Mouse (Mus musculus) MEL (cell line): ENCODE measurements around the gene Trap1. TPM values are rescaled to one million over a fixed set of nuclear protein-coding genes. Genes with fewer than 3 reads are reported as not detected.

Source experiments
- DNase-seq: peaks from one replicate; pipeline ENCODE4 v3.0.0; 2011; ENCODE audit warnings: low read depth, low spot score
- H3K27ac ChIP-seq: 2 replicates; pipeline ENCODE4 v1.5.1; 2012; ENCODE audit warnings: low read depth, mild to moderate bottlenecking, control low read depth, low read length, moderate library complexity; ENCODE audit not compliant: control insufficient read depth
- H3K27me3 ChIP-seq, 2 experiments: fragments of 150-350 bp in 1 of 2; sonication (generic) in 1 of 2; 2 replicates each; pipeline ENCODE4 v1.6.1; 2012; ENCODE audit warnings: low read length in 2 of 2, mild to moderate bottlenecking in 2 of 2, improper control_type of control experiment in 1 of 2, moderate library complexity in 1 of 2; ENCODE audit not compliant: insufficient read depth in 2 of 2, control insufficient read depth in 1 of 2
- H3K36me3 ChIP-seq, 2 experiments: 2 replicates each; pipeline ENCODE4 v1.6.1; 2012 to 2014; ENCODE audit warnings: low read length in 2 of 2, improper control_type of control experiment in 1 of 2, inconsistent platforms in 1 of 2, mild to moderate bottlenecking in 1 of 2; ENCODE audit not compliant: insufficient read depth in 2 of 2, control insufficient read depth in 1 of 2
- H3K4me1 ChIP-seq, 2 experiments: fragments of 150-350 bp in 1 of 2; sonication (generic) in 1 of 2; 2 replicates each; pipeline ENCODE4 v1.6.1; 2012; ENCODE audit warnings: low read length in 2 of 2, improper control_type of control experiment in 1 of 2, mild to moderate bottlenecking in 1 of 2; ENCODE audit not compliant: insufficient read depth in 2 of 2, control insufficient read depth in 1 of 2
- H3K4me3 ChIP-seq, 2 experiments: fragments of 150-350 bp in 1 of 2; sonication (generic) in 1 of 2; 2 replicates each; pipeline ENCODE4 v1.5.1; 2012; ENCODE audit warnings: low read depth in 2 of 2, low read length in 2 of 2, mild to moderate bottlenecking in 2 of 2, moderate library complexity in 2 of 2, control low read depth in 1 of 2, improper control_type of control experiment in 1 of 2; ENCODE audit not compliant: control insufficient read depth in 1 of 2, insufficient read depth in 1 of 2
- H3K79me2 ChIP-seq: 2 replicates; pipeline ENCODE4 v1.6.1; 2012; ENCODE audit warnings: mild to moderate bottlenecking, low read length, moderate library complexity; ENCODE audit not compliant: control insufficient read depth, poor library complexity, insufficient read depth
- H3K9ac ChIP-seq: 2 replicates; pipeline ENCODE4 v1.6.1; 2012; ENCODE audit warnings: low read depth, mild to moderate bottlenecking, control low read depth, low read length, moderate library complexity; ENCODE audit not compliant: control insufficient read depth, poor library complexity, severe bottlenecking
- H3K9me3 ChIP-seq: fragments of 150-350 bp; sonication (generic); replicated peaks from 2 replicates; pipeline ENCODE4 v1.6.1; 2012; ENCODE audit warnings: mild to moderate bottlenecking, low read length, improper control_type of control experiment, moderate library complexity; ENCODE audit not compliant: insufficient read depth
- BHLHE40 ChIP-seq: IDR thresholded peaks from 2 replicates; pipeline ENCODE4 v1.6.1; 2012; ENCODE audit warnings: low read depth, mild to moderate bottlenecking, inconsistent platforms, low read length, improper control_type of control experiment, borderline replicate concordance
- CHD2 ChIP-seq: IDR thresholded peaks from 2 replicates; pipeline ENCODE4 v1.6.1; 2011; ENCODE audit warnings: low read length, improper control_type of control experiment
- CTCF ChIP-seq, 3 experiments: IDR thresholded peaks in 2 of 3; conservative IDR thresholded peaks in 1 of 3; 2 replicates each; pipeline ENCODE4 v1.5.1; 2011 to 2012; ENCODE audit warnings: low read length in 3 of 3, low read depth in 2 of 3, mild to moderate bottlenecking in 2 of 3, improper control_type of control experiment in 1 of 3, inconsistent platforms in 1 of 3, mixed read lengths in 1 of 3, moderate library complexity in 1 of 3; ENCODE audit not compliant: control insufficient read depth in 1 of 3, insufficient read depth in 1 of 3, poor library complexity in 1 of 3, severe bottlenecking in 1 of 3
- E2F4 ChIP-seq: IDR thresholded peaks from 2 replicates; pipeline ENCODE4 v1.6.1; 2011; ENCODE audit warnings: low read depth, low read length, improper control_type of control experiment, borderline replicate concordance
- ELF1 ChIP-seq: IDR thresholded peaks from 2 replicates; pipeline ENCODE4 v1.6.1; 2014; ENCODE audit warnings: low read depth, mild to moderate bottlenecking, inconsistent platforms, low read length, improper control_type of control experiment, moderate library complexity
- EP300 ChIP-seq, 2 experiments: IDR thresholded peaks; 2 replicates each; pipeline ENCODE4 v1.6.1; 2011; ENCODE audit warnings: improper control_type of control experiment in 2 of 2, low read length in 2 of 2, low read depth in 1 of 2, mild to moderate bottlenecking in 1 of 2
- GABPA ChIP-seq: IDR thresholded peaks from 2 replicates; pipeline ENCODE4 v1.6.1; 2012; ENCODE audit warnings: low read depth, mild to moderate bottlenecking, inconsistent platforms, low read length, improper control_type of control experiment, moderate library complexity
- GATA1 ChIP-seq: IDR thresholded peaks from 2 replicates; pipeline ENCODE4 v1.6.1; 2011; ENCODE audit warnings: low read depth, low read length, improper control_type of control experiment
- HCFC1 ChIP-seq: IDR thresholded peaks from 2 replicates; pipeline ENCODE4 v1.6.1; 2012; ENCODE audit warnings: low read depth, mild to moderate bottlenecking, inconsistent platforms, low read length, improper control_type of control experiment, moderate library complexity
- KAT2A ChIP-seq: conservative IDR thresholded peaks from 2 replicates; pipeline ENCODE4 v1.6.1; 2012; ENCODE audit warnings: low read depth, low read length, improper control_type of control experiment, inconsistent platforms
- MAFK ChIP-seq: IDR thresholded peaks from 2 replicates; pipeline ENCODE4 v1.6.1; 2011; ENCODE audit warnings: low read depth, mild to moderate bottlenecking, low read length, improper control_type of control experiment, borderline replicate concordance
- MXI1 ChIP-seq: IDR thresholded peaks from 2 replicates; pipeline ENCODE4 v1.6.1; 2011; ENCODE audit warnings: mild to moderate bottlenecking, low read depth, low read length, improper control_type of control experiment
- MYB ChIP-seq: IDR thresholded peaks from 2 replicates; pipeline ENCODE4 v1.6.1; 2011; ENCODE audit warnings: mild to moderate bottlenecking, low read depth, low read length, improper control_type of control experiment
- NELFE ChIP-seq: IDR thresholded peaks from 2 replicates; pipeline ENCODE4 v1.6.1; 2011; ENCODE audit warnings: low read depth, low read length, improper control_type of control experiment
- POLR2AphosphoS5 ChIP-seq: IDR thresholded peaks from 2 replicates; pipeline ENCODE4 v1.6.1; 2012; ENCODE audit warnings: low read depth, borderline replicate concordance, mild to moderate bottlenecking, inconsistent platforms, low read length, moderate library complexity, mixed read lengths
- RAD21 ChIP-seq: IDR thresholded peaks from 2 replicates; pipeline ENCODE4 v1.6.1; 2011; ENCODE audit warnings: mild to moderate bottlenecking, low read depth, low read length, improper control_type of control experiment
- SMC3 ChIP-seq: IDR thresholded peaks from 2 replicates; pipeline ENCODE4 v1.6.1; 2011; ENCODE audit warnings: low read depth, low read length, improper control_type of control experiment
- TAL1 ChIP-seq: IDR thresholded peaks from 2 replicates; pipeline ENCODE4 v1.6.1; 2012; ENCODE audit warnings: mild to moderate bottlenecking, inconsistent platforms, low read length, moderate library complexity, mixed read lengths
- TCF12 ChIP-seq: IDR thresholded peaks from 2 replicates; pipeline ENCODE4 v1.6.1; 2014; ENCODE audit warnings: low read depth, mild to moderate bottlenecking, inconsistent platforms, low read length, improper control_type of control experiment, moderate library complexity
- USF1 ChIP-seq: IDR thresholded peaks from 2 replicates; pipeline ENCODE4 v1.6.1; 2014; ENCODE audit warnings: low read depth, mild to moderate bottlenecking, inconsistent platforms, low read length, improper control_type of control experiment, moderate library complexity
- ZC3H11A ChIP-seq: IDR thresholded peaks from 2 replicates; pipeline ENCODE4 v1.6.1; 2012; ENCODE audit warnings: low read depth, mild to moderate bottlenecking, inconsistent platforms, low read length, improper control_type of control experiment
- ZNF384 ChIP-seq: IDR thresholded peaks from 2 replicates; pipeline ENCODE4 v1.6.1; 2012; ENCODE audit warnings: low read depth, mild to moderate bottlenecking, inconsistent platforms, low read length, improper control_type of control experiment
- polyA plus RNA-seq, 2 experiments: library from polyadenylated mRNA; stranded (reverse) in 1 of 2; unstranded in 1 of 2; fragments of >175 nt in 1 of 2; fragments of >200 nt in 1 of 2; gene quantifications; 2 replicates each; pipeline versions ENCODE4 v1.2.1 to v1.2.4; 2012; ENCODE audit warnings: low replicate concordance in 2 of 2, low read depth in 1 of 2; ENCODE audit not compliant: insufficient read length in 2 of 2, insufficient read depth in 1 of 2, missing spikeins in 1 of 2
- total RNA-seq: library from RNA; depleted of rRNA; stranded (reverse); fragments of 300-350 nt; gene quantifications from 2 replicates; pipeline ENCODE4 v1.2.3, GENCODE M21; 2012

Gene Trap1
- total and polyA plus RNA-seq, 3 experiments, result 120 to 299 (median 214) TPM

DNA sequence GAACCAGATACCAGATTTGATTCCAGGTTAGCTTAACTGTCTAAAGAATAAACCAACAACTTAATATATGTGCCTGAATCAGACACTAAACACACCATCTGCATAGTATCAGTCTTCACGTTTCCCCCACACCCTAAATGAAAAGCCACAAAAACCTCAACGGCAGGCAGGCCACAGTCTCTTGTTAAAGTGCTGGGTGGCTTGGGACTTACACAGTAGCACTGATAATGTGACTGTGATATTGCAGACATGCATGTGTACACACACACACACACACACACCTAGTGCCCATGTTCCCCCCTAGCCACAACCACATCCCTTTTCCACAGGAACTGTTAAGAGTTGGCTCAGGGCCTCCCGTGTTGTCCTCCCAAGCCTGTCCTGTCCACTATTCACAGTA lies 2.8 kb downstream of the Trap1 start (continued):
- TF ChIP-seq TAL1 (peak; percentile 84), TCF12 (peak; percentile 89), MYB (peak; percentile 65), GATA1 (peak; percentile 82)

DNA sequence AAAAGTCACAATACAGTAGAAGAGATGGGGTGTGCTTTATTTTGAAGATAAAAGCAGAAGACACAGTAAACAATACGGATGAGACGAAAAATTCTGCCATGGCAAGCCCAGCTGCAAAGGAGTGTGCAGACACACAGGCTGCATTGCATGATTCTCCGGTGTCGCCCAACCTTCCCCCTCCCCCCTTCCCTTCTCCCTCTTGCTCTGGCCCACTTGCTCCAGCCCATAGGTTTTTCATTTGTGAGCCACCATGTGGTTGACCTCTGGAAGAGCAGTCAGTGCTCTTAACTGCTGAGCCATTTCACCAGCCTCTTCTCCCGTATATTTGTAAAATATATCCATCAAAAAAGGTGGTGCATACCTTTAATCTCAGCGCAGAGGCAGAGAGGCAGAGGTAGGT lies 3.3 kb downstream of the Trap1 start:
- TF ChIP-seq MAFK (no peak), KAT2A (no peak), ZC3H11A (no peak), NELFE (no peak), EP300 (IDR thresholded peaks at IDR 0.05; ENCODE audit: low read depth in 1 of 2, low read length in 2 of 2) (no peak), BHLHE40 (no peak), ZNF384 (no peak), E2F4 (no peak), TCF12 (no peak), GABPA (no peak), MXI1 (no peak)
- no peak overlapping the region for H3K9ac ChIP-seq
- peaks cover 0 to 37% of the 10 kb centered on the region in 2 experiments; a peak in 2 of 4 replicates for H3K36me3 ChIP-seq
- H3K27ac ChIP-seq, result no peak overlapping the region
- peaks cover 39% of the 10 kb centered on the region for H3K79me2 ChIP-seq
- H3K27me3 ChIP-seq, result no peaks in the 10 kb centered on the region
- DNase-seq, result no peak
- H3K4me3 ChIP-seq, result no peak overlapping the region
- H3K9me3 ChIP-seq, result no peaks in the 10 kb centered on the region
- peaks cover 11 to 28% of the 10 kb centered on the region in 2 experiments for H3K4me1 ChIP-seq

DNA sequence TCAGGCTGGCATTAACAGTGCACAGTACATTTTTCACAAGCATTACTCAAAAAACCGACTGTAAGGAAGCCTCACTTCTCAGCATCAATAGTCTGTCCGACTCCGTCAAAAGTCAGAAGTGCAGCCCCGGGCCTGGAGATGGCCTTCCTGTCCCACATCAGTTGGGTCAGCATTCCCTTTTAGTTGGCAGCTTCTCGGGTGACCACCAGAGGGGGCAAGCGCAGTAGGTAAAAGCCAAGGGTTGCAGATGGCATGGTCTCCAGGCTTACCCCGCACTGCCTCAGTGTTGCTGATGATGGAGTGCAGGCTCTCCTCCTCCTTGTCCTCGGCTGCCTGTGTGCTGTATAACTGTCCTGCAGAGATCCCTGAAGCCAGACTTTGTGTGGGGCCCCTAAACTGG lies 9.0 kb downstream of the Trap1 start:
- H3K9me3 ChIP-seq, result no peaks in the 10 kb centered on the region
- H3K79me2 ChIP-seq, result peaks cover 10% of the 10 kb centered on the region
- no peak overlapping the region for H3K27ac ChIP-seq
- DNase-seq, result peak; percentile 55
- no peaks in the 10 kb centered on the region for H3K27me3 ChIP-seq
- H3K4me3 ChIP-seq, result no peak overlapping the region
- peak; percentile 73 to 78 (median 77) for TF ChIP-seq CTCF (IDR thresholded peaks at IDR 0.05 in 2 of 3, conservative IDR thresholded peaks at IDR 0.05 in 1 of 3; ENCODE audit: control insufficient read depth in 1 of 3, insufficient read depth in 1 of 3, low read depth in 2 of 3, low read length in 3 of 3, poor library complexity in 1 of 3, severe bottlenecking in 1 of 3)
- peak; percentile 74 for TF ChIP-seq SMC3
- no peak for TF ChIP-seq TCF12
- no peak for TF ChIP-seq NELFE
- no peak for TF ChIP-seq MAFK
- no peak for TF ChIP-seq CHD2
- peak; percentile 64 for TF ChIP-seq ZC3H11A
- no peak for TF ChIP-seq E2F4
- no peak for TF ChIP-seq USF1
- TF ChIP-seq HCFC1, result no peak
- TF ChIP-seq TAL1, result no peak
- TF ChIP-seq POLR2AphosphoS5, result no peak
- no peak for TF ChIP-seq ELF1
- TF ChIP-seq GABPA, result no peak
- peak; percentile 69 for TF ChIP-seq RAD21
- TF ChIP-seq, all 39 proteins: peak for 4
- Histone ChIP-seq H3K36me3 (peaks cover 4 to 16% of the 10 kb centered on the region in 2 experiments; a peak in 3 of 4 replicates), H3K9ac (no peak overlapping the region), H3K4me1 (no peaks in the 10 kb centered on the region)
